Mouse (Mus musculus): ENCODE results near the gene Poc1b. TPM values are rescaled to one million over a fixed set of nuclear protein-coding genes. Genes with fewer than 3 reads are reported as not detected.
"Not testable (repeated sequence)": the region's sequence is repeated elsewhere in the genome, so short reads cannot be mapped to it uniquely, and the experiment has no call there.

Gene Poc1b
- polyA plus RNA-seq, 1 experiment: 8.0 TPM

- TF ChIP-seq SRF (IDR thresholded peaks at IDR 0.05; ENCODE audit: control insufficient read depth, insufficient read length, low read depth) (no peak), E2F4 (IDR thresholded peaks at IDR 0.05; ENCODE audit: insufficient read depth) (no peak)
- H3K79me2 ChIP-seq (ENCODE audit: control insufficient read depth, insufficient read depth): no peaks in the 10 kb centered on the region
- H3K27me3 ChIP-seq (ENCODE audit: control insufficient read depth, insufficient read depth, insufficient read length): no peaks in the 10 kb centered on the region
- no peak overlapping the region for H3K4me2 ChIP-seq (ENCODE audit: low read depth)
- H3K4me3 ChIP-seq: no peak overlapping the region
- no peak overlapping the region for H3ac ChIP-seq (ENCODE audit: control insufficient read depth, insufficient read length)
- no peaks in the 10 kb centered on the region for H3K36me3 ChIP-seq (ENCODE audit: control insufficient read depth, insufficient read depth)
These were observed 102.4 kb downstream of the Poc1b start for GRCm38 (mm10) chr10:99209146-99209800.

GRCm38 (mm10) chr10:99211021-99211420, 104.2 kb downstream of the Poc1b start:
- Histone ChIP-seq H3K4me3 (no peak overlapping the region), H3K4me2 (ENCODE audit: low read depth) (no peak overlapping the region), H3K36me3 (ENCODE audit: control insufficient read depth, insufficient read depth) (no peaks in the 10 kb centered on the region), H3ac (ENCODE audit: control insufficient read depth, insufficient read length) (no peak overlapping the region), H3K79me2 (ENCODE audit: control insufficient read depth, insufficient read depth) (no peaks in the 10 kb centered on the region), H3K27me3 (ENCODE audit: control insufficient read depth, insufficient read depth, insufficient read length) (no peaks in the 10 kb centered on the region)
- TF ChIP-seq MAX (IDR thresholded peaks at IDR 0.05; ENCODE audit: low read depth) (no peak), POLR2A (IDR thresholded peaks at IDR 0.05; ENCODE audit: insufficient read length, low read depth) (no peak), SRF (IDR thresholded peaks at IDR 0.05; ENCODE audit: control insufficient read depth, insufficient read length, low read depth) (no peak), E2F4 (IDR thresholded peaks at IDR 0.05; ENCODE audit: insufficient read depth) (no peak), USF1 (IDR thresholded peaks at IDR 0.05; ENCODE audit: low read depth) (no peak), TCF3 (IDR thresholded peaks at IDR 0.05; ENCODE audit: insufficient read length, low read depth) (no peak), REST (IDR thresholded peaks at IDR 0.05; ENCODE audit: insufficient read depth, insufficient read length) (no peak), MYOD1 (IDR thresholded peaks at IDR 0.05; ENCODE audit: control insufficient read depth in 1 of 3, insufficient read length in 2 of 3, low read depth in 2 of 3) (no peak), MYOG (IDR thresholded peaks at IDR 0.05; ENCODE audit: control insufficient read depth in 1 of 3, insufficient read depth in 1 of 3, insufficient read length in 2 of 3, low read depth in 2 of 3) (no peak), TCF12 (IDR thresholded peaks at IDR 0.05; ENCODE audit: insufficient read depth, poor library complexity, severe bottlenecking) (no peak), CEBPB (IDR thresholded peaks at IDR 0.05; ENCODE audit: insufficient read depth, poor library complexity, severe bottlenecking) (no peak), POLR2AphosphoS2 (IDR thresholded peaks at IDR 0.05; ENCODE audit: insufficient read length, low read depth) (no peak)

- TF ChIP-seq REST (IDR thresholded peaks at IDR 0.05; ENCODE audit: insufficient read depth, insufficient read length) (no peak), POLR2AphosphoS2 (IDR thresholded peaks at IDR 0.05; ENCODE audit: insufficient read length, low read depth) (no peak), USF1 (IDR thresholded peaks at IDR 0.05; ENCODE audit: low read depth) (no peak), POLR2A (IDR thresholded peaks at IDR 0.05; ENCODE audit: insufficient read length, low read depth) (no peak), TCF12 (IDR thresholded peaks at IDR 0.05; ENCODE audit: insufficient read depth, poor library complexity, severe bottlenecking) (no peak), MYOG (IDR thresholded peaks at IDR 0.05; ENCODE audit: control insufficient read depth in 1 of 3, insufficient read depth in 1 of 3, insufficient read length in 2 of 3, low read depth in 2 of 3) (no peak), CEBPB (IDR thresholded peaks at IDR 0.05; ENCODE audit: insufficient read depth, poor library complexity, severe bottlenecking) (no peak), MAX (IDR thresholded peaks at IDR 0.05; ENCODE audit: low read depth) (no peak), E2F4 (IDR thresholded peaks at IDR 0.05; ENCODE audit: insufficient read depth) (no peak), TCF3 (IDR thresholded peaks at IDR 0.05; ENCODE audit: insufficient read length, low read depth) (no peak), SRF (IDR thresholded peaks at IDR 0.05; ENCODE audit: control insufficient read depth, insufficient read length, low read depth) (no peak), MYOD1 (IDR thresholded peaks at IDR 0.05; ENCODE audit: control insufficient read depth in 1 of 3, insufficient read length in 2 of 3, low read depth in 2 of 3) (no peak)
- Histone ChIP-seq H3K36me3 (ENCODE audit: control insufficient read depth, insufficient read depth) (no peaks in the 10 kb centered on the region), H3K27me3 (ENCODE audit: control insufficient read depth, insufficient read depth, insufficient read length) (no peaks in the 10 kb centered on the region), H3K4me2 (ENCODE audit: low read depth) (no peak overlapping the region), H3ac (ENCODE audit: control insufficient read depth, insufficient read length) (no peak overlapping the region), H3K4me3 (no peak overlapping the region), H3K79me2 (ENCODE audit: control insufficient read depth, insufficient read depth) (no peaks in the 10 kb centered on the region)
These were observed 104.8 kb downstream of the Poc1b start for GRCm38 (mm10) chr10:99211503-99212265.

GRCm38 (mm10) chr10:99214421-99215299, 107.8 kb downstream of the Poc1b start:
- H3K79me2 ChIP-seq (ENCODE audit: control insufficient read depth, insufficient read depth): no peaks in the 10 kb centered on the region
- H3K4me3 ChIP-seq: no peak overlapping the region
- no peak for TF ChIP-seq POLR2AphosphoS2 (IDR thresholded peaks at IDR 0.05; ENCODE audit: insufficient read length, low read depth)
- no peak for TF ChIP-seq CEBPB (IDR thresholded peaks at IDR 0.05; ENCODE audit: insufficient read depth, poor library complexity, severe bottlenecking)
- TF ChIP-seq TCF3 (IDR thresholded peaks at IDR 0.05; ENCODE audit: insufficient read length, low read depth): no peak
- TF ChIP-seq MYOD1 (IDR thresholded peaks at IDR 0.05; ENCODE audit: control insufficient read depth in 1 of 3, insufficient read length in 2 of 3, low read depth in 2 of 3): no peak
- TF ChIP-seq SRF (IDR thresholded peaks at IDR 0.05; ENCODE audit: control insufficient read depth, insufficient read length, low read depth): no peak
- TF ChIP-seq E2F4 (IDR thresholded peaks at IDR 0.05; ENCODE audit: insufficient read depth): no peak
- no peak for TF ChIP-seq POLR2A (IDR thresholded peaks at IDR 0.05; ENCODE audit: insufficient read length, low read depth)
- TF ChIP-seq REST (IDR thresholded peaks at IDR 0.05; ENCODE audit: insufficient read depth, insufficient read length): no peak
- TF ChIP-seq MYOG (IDR thresholded peaks at IDR 0.05; ENCODE audit: control insufficient read depth in 1 of 3, insufficient read depth in 1 of 3, insufficient read length in 2 of 3, low read depth in 2 of 3): no peak
- no peak for TF ChIP-seq MAX (IDR thresholded peaks at IDR 0.05; ENCODE audit: low read depth)
- no peak for TF ChIP-seq TCF12 (IDR thresholded peaks at IDR 0.05; ENCODE audit: insufficient read depth, poor library complexity, severe bottlenecking)
- no peak for TF ChIP-seq USF1 (IDR thresholded peaks at IDR 0.05; ENCODE audit: low read depth)
- H3K36me3 ChIP-seq (ENCODE audit: control insufficient read depth, insufficient read depth): no peaks in the 10 kb centered on the region
- H3ac ChIP-seq (ENCODE audit: control insufficient read depth, insufficient read length): no peak overlapping the region
- H3K27me3 ChIP-seq (ENCODE audit: control insufficient read depth, insufficient read depth, insufficient read length): no peaks in the 10 kb centered on the region
- H3K4me2 ChIP-seq (ENCODE audit: low read depth): no peak overlapping the region

GRCm38 (mm10) chr10:99216570-99216969, 109.7 kb downstream of the Poc1b start:
- not testable (repeated sequence) for H3K4me2 ChIP-seq (ENCODE audit: low read depth); H3K79me2 ChIP-seq (ENCODE audit: control insufficient read depth, insufficient read depth); H3ac ChIP-seq (ENCODE audit: control insufficient read depth, insufficient read length); H3K36me3 ChIP-seq (ENCODE audit: control insufficient read depth, insufficient read depth); H3K4me3 ChIP-seq; H3K27me3 ChIP-seq (ENCODE audit: control insufficient read depth, insufficient read depth, insufficient read length)

Data from myocyte (in vitro differentiated cells).